Mouse (Mus musculus): ENCODE measurements around the gene Itpkb.

GRCm38 (mm10) chr1:180362176-180362575 is 31.9 kb downstream of the Itpkb start:
- TF ChIP-seq ZC3H11A (IDR thresholded peaks at IDR 0.05; ENCODE audit: low read depth, low read length) (no peak), EP300 (IDR thresholded peaks at IDR 0.05; ENCODE audit: low read length) (no peak), NRF1 (IDR thresholded peaks at IDR 0.05; ENCODE audit: low read depth, low read length) (no peak), KAT2A (IDR thresholded peaks at IDR 0.05; ENCODE audit: insufficient replicate concordance, low read length) (no peak), CTCF (conservative IDR thresholded peaks at IDR 0.05 in 1 of 2, IDR thresholded peaks at IDR 0.05 in 1 of 2; ENCODE audit: low read depth in 2 of 2, low read length in 2 of 2) (no peak), POLR2A (IDR thresholded peaks at IDR 0.05; ENCODE audit: low read depth, low read length) (no peak), ZMIZ1 (IDR thresholded peaks at IDR 0.05; ENCODE audit: low read depth, low read length) (no peak), MAZ (IDR thresholded peaks at IDR 0.05; ENCODE audit: low read depth, low read length) (no peak), TCF12 (IDR thresholded peaks at IDR 0.05; ENCODE audit: low read depth, low read length) (no peak), ZNF384 (IDR thresholded peaks at IDR 0.05; ENCODE audit: low read depth, low read length) (no peak), USF2 (conservative IDR thresholded peaks at IDR 0.05; ENCODE audit: low read depth, low read length) (no peak), GABPA (IDR thresholded peaks at IDR 0.05; ENCODE audit: insufficient replicate concordance, low read depth, low read length) (no peak), ETS1 (conservative IDR thresholded peaks at IDR 0.05; ENCODE audit: low read depth, low read length) (no peak)

Data from CH12.LX (cell line).